Mouse (Mus musculus) erythroblast, embryonic 14.5 days (primary cell): ENCODE data around the gene Ipcef1.

Experiments
- GATA1 ChIP-seq: IDR thresholded peaks from 2 replicates; pipeline ENCODE4 v1.6.1; 2012; ENCODE audit warnings: low read length, inconsistent platforms, mixed read lengths
- TAL1 ChIP-seq: IDR thresholded peaks from 3 replicates; pipeline ENCODE4 v1.6.1; 2012; ENCODE audit warnings: low read length, inconsistent platforms, mixed read lengths

DNA sequence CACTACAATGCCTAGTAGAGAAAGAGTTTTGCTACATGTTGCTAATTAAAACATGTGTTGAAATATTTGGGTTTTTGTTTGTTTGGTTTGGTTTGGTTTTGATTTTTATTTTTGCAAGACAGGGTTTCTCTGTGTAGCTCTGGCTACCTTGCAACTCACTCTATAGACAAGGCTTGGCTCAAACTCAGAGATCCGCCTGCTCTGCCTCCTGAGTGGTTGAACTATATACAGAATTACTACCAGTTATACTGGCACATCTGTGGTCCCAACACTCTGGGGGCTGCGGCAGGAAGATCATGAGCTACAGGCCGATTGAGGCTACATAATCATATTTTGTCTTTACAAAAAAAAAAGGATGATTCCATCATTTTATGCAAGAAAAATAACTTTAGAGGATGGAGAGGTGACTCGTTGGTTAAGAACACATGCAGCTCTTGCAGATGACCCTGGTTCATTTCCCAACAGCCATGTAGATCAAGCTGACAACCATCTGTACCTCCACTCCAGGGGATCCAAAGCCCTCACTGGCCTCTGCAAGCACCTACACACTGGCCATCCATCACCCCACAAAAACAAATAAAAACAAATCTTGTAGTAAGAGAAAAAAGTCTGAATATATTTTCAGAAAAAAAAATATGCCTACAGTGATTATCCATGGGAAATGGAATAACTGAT lies 53.6 kb downstream of the Ipcef1 start:
- TF ChIP-seq GATA1 (no peak), TAL1 (no peak)
